In genomic region chr3:146632506-146632905, GRCm38 (mm10) we compare ENCODE assay signal across 50 mouse cellular contexts. TPM values are rescaled to one million over a fixed set of nuclear protein-coding genes. Genes with fewer than 3 reads are reported as not detected.
"Had no signal": no experiment of that assay in that cellular context is flagged by ENCODE, and none has a peak within 500 bp of the region (broad histone marks: within the 10 kb centered on the region; RNA-seq: fewer than 3 reads in every experiment).

No protein-coding gene starts in this region.

- H3K27me3 ChIP-seq: heart, embryonic 13.5 days; heart, embryonic 15.5 days; hindbrain, embryonic 12.5 days; hindbrain, embryonic 13.5 days; hindbrain, embryonic 15.5 days; intestine, embryonic 15.5 days; kidney, embryonic 15.5 days had no signal

- H3K36me3 ChIP-seq: heart, embryonic 10.5 days; heart, embryonic 13.5 days; heart, embryonic 15.5 days; hindbrain, embryonic 10.5 days; hindbrain, embryonic 12.5 days; hindbrain, embryonic 13.5 days; hindbrain, embryonic 15.5 days; intestine, embryonic 15.5 days; kidney, embryonic 15.5 days had no signal

- ATAC-seq: hindbrain, embryonic 16.5 days; hindbrain, postnatal 0 days; inflammation-experienced regulatory T-cells, adult 6 months; intestine, embryonic 15.5 days; intestine, embryonic 16.5 days; intestine, postnatal 0 days had no signal

- H3K4me2 ChIP-seq: heart, embryonic 11.5 days; heart, embryonic 13.5 days; heart, embryonic 15.5 days; hindbrain, embryonic 12.5 days; hindbrain, embryonic 13.5 days; hindbrain, embryonic 14.5 days; hindbrain, embryonic 15.5 days; intestine, embryonic 15.5 days; kidney, embryonic 15.5 days had no signal

- H3K4me3 ChIP-seq: heart, embryonic 10.5 days; heart, embryonic 13.5 days; heart, embryonic 15.5 days; hindbrain, embryonic 10.5 days; hindbrain, embryonic 12.5 days; hindbrain, embryonic 13.5 days; hindbrain, embryonic 15.5 days; intestine, embryonic 15.5 days; kidney, embryonic 15.5 days; layer of hippocampus, adult 2 months had no signal

- H3K9me3 ChIP-seq: heart, embryonic 10.5 days; heart, embryonic 13.5 days; heart, embryonic 15.5 days; hindbrain, embryonic 10.5 days; hindbrain, embryonic 12.5 days; hindbrain, embryonic 13.5 days; hindbrain, embryonic 15.5 days; intestine, embryonic 15.5 days; kidney, embryonic 15.5 days had no signal

- H3K9ac ChIP-seq: heart, embryonic 13.5 days; heart, embryonic 15.5 days; hindbrain, embryonic 12.5 days; hindbrain, embryonic 13.5 days; hindbrain, embryonic 14.5 days; hindbrain, embryonic 15.5 days; intestine, embryonic 15.5 days; kidney, embryonic 15.5 days had no signal

- H3K27ac ChIP-seq: heart, embryonic 10.5 days; heart, embryonic 13.5 days; heart, embryonic 15.5 days; hindbrain, embryonic 10.5 days; hindbrain, embryonic 12.5 days; hindbrain, embryonic 13.5 days; hindbrain, embryonic 14.5 days; hindbrain, embryonic 15.5 days; hindbrain, postnatal 0 days; intestine, embryonic 15.5 days; kidney, embryonic 15.5 days; kidney, postnatal 0 days; layer of hippocampus, adult 2 months had no signal

- H3K4me1 ChIP-seq: heart, embryonic 13.5 days; heart, embryonic 15.5 days; hindbrain, embryonic 12.5 days; hindbrain, embryonic 13.5 days; intestine, embryonic 15.5 days had no signal

- DNase-seq: heart, postnatal 10 days; heart, postnatal 14 days; heart, postnatal 36 days; heart, postnatal 4 days; kidney, adult 11 months; kidney, adult 18-20 months; kidney, adult 2 months; kidney, adult 8-10 months; kidney, adult 9 months; kidney, postnatal 10 days; kidney, postnatal 14 days; kidney, postnatal 25 days; kidney, postnatal 36 days; kidney, postnatal 4 days; layer of hippocampus, adult 9-11 months; layer of hippocampus, postnatal 36 days had no signal

RNA-seq across cellular contexts. Expression of gene Dnase2b, which starts 17.1 kb away (rescaled TPM):
- total RNA-seq: heart, postnatal 10 days; heart, postnatal 14 days; heart, postnatal 25 days; heart, postnatal 36 days; heart, postnatal 4 days; hematopoietic stem cell, adult 5-6 weeks; hindbrain, postnatal 0 days; layer of hippocampus, adult 18-20 months; layer of hippocampus, adult 2 months; layer of hippocampus, adult 8-10 months; layer of hippocampus, postnatal 10 days; layer of hippocampus, postnatal 14 days; layer of hippocampus, postnatal 25 days; layer of hippocampus, postnatal 36 days; left cerebral cortex, adult 18-20 months had no signal
- polyA plus RNA-seq: heart, embryonic 10.5 days; heart, embryonic 11.5 days; heart, embryonic 13.5 days; heart, embryonic 14.5 days; heart, embryonic 15.5 days; heart, embryonic 16.5 days; heart, postnatal 0 days; hindbrain, embryonic 10.5 days; hindbrain, embryonic 11.5 days; hindbrain, embryonic 12.5 days; hindbrain, embryonic 13.5 days; hindbrain, embryonic 14.5 days; hindbrain, embryonic 15.5 days; hindbrain, embryonic 16.5 days; hindbrain, postnatal 0 days; inflammation-experienced regulatory T-cells, adult 6 months; intestine, embryonic 14.5 days; intestine, postnatal 0 days; kidney, adult 2 months; kidney, embryonic 14.5 days; kidney, embryonic 16.5 days; kidney, postnatal 0 days; large intestine, adult 2 months had no signal

RNA-seq across cellular contexts. Expression of gene 4930503B20Rik, which starts 18.6 kb away (rescaled TPM):
- total RNA-seq: heart, postnatal 10 days; heart, postnatal 25 days; heart, postnatal 36 days; hematopoietic stem cell, adult 5-6 weeks; hindbrain, postnatal 0 days; layer of hippocampus, adult 18-20 months; layer of hippocampus, adult 2 months; layer of hippocampus, postnatal 10 days; layer of hippocampus, postnatal 14 days; layer of hippocampus, postnatal 25 days; layer of hippocampus, postnatal 36 days; left cerebral cortex, adult 18-20 months had no signal
- polyA plus RNA-seq: heart, embryonic 10.5 days; heart, embryonic 11.5 days; heart, embryonic 13.5 days; heart, embryonic 14.5 days; heart, postnatal 0 days; hindbrain, embryonic 10.5 days; hindbrain, embryonic 11.5 days; hindbrain, embryonic 12.5 days; hindbrain, embryonic 13.5 days; hindbrain, embryonic 14.5 days; hindbrain, embryonic 15.5 days; hindbrain, embryonic 16.5 days; hindbrain, postnatal 0 days; inflammation-experienced regulatory T-cells, adult 6 months; intestine, embryonic 14.5 days; intestine, embryonic 15.5 days; intestine, embryonic 16.5 days; intestine, postnatal 0 days; kidney, adult 2 months; kidney, embryonic 14.5 days; kidney, embryonic 15.5 days; kidney, postnatal 0 days; large intestine, adult 2 months had no signal

RNA-seq across cellular contexts. Expression of gene Samd13, which starts 52.9 kb away (rescaled TPM):
- total RNA-seq: layer of hippocampus, adult 18-20 months; layer of hippocampus, postnatal 14 days; layer of hippocampus, postnatal 25 days; layer of hippocampus, postnatal 36 days had no signal
